Mouse (Mus musculus): ENCODE measurements at regions not wholly inside any gene's neighbourhood (a gene's known extent, or its start where the extent isn't known, plus 50 kb on each side); places are given as distances from the start of the nearest gene placed in this dataset.

DNA sequence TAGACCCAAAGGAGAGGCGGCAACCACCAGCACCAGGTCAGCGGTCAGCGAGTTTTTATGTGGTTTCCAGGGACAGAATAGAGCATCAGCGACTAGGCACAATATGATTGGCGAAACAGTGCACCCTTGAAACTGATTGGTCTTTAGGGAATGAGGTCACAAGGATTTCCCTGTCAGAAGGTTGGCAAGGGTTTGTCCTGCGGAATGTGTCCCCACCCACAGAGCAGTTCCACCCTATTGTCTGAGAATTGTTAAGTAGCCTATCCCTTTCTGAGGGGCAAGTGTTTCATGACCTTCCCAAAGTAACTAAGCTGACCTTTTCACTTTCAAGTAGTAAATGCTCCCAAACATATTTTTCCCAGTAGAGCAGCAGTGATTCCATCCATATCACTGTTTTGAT, 159.2 kb upstream of the Mme start:
- TF ChIP-seq CTCF (IDR thresholded peaks at IDR 0.05; ENCODE audit: low read depth, low read length) (no peak), POLR2A (IDR thresholded peaks at IDR 0.05; ENCODE audit: insufficient read depth, low read length) (no peak)
